Mouse (Mus musculus) lung, postnatal 0 days (tissue): ENCODE measurements around the gene Sdr39u1.

Experiments used
- CTCF ChIP-seq: IDR thresholded peaks from 2 replicates; pipeline ENCODE4 v1.5.1; 2016; ENCODE audit warnings: antibody characterized with exemption, mild to moderate bottlenecking
- EP300 ChIP-seq: IDR thresholded peaks from 2 replicates; pipeline ENCODE4 v1.6.1; 2016; ENCODE audit warnings: antibody characterized with exemption, mild to moderate bottlenecking, control low read depth

GRCm38 (mm10) chr14:55873242-55873713, 26.8 kb downstream of the Sdr39u1 start:
- TF ChIP-seq CTCF, result no peak
- no peak for TF ChIP-seq EP300
